Mouse (Mus musculus) forebrain, embryonic 13.5 days (tissue): ENCODE data around the gene Rfx4. TPM values are rescaled to one million over a fixed set of nuclear protein-coding genes. Genes with fewer than 3 reads are reported as not detected.

ENCODE experiments used
- ATAC-seq: fragments of 200-750 bp; cut with Nextera tagmentation; 2 replicates; pipeline ENCODE4 v1.8.0; 2017
- H3K27ac ChIP-seq: fragments of 300-500 bp; sonication (generic); 2 replicates; pipeline ENCODE4 v1.5.1; 2015; ENCODE audit warnings: inconsistent platforms, mild to moderate bottlenecking, moderate library complexity
- H3K27me3 ChIP-seq: fragments of 300-500 bp; sonication (generic); 2 replicates; pipeline ENCODE4 v1.6.1; 2015; ENCODE audit warnings: mild to moderate bottlenecking, inconsistent platforms
- H3K36me3 ChIP-seq: fragments of 300-500 bp; sonication (generic); 2 replicates; pipeline ENCODE4 v1.6.1; 2015; ENCODE audit warnings: mild to moderate bottlenecking, inconsistent platforms; ENCODE audit not compliant: poor library complexity, severe bottlenecking
- H3K4me1 ChIP-seq: fragments of 300-500 bp; sonication (generic); 2 replicates; pipeline ENCODE4 v1.6.1; 2015; ENCODE audit warnings: inconsistent platforms
- H3K4me2 ChIP-seq: fragments of 300-500 bp; sonication (generic); 2 replicates; pipeline ENCODE4 v1.6.1; 2015; ENCODE audit warnings: inconsistent platforms, mild to moderate bottlenecking, moderate library complexity
- H3K4me3 ChIP-seq: fragments of 300-500 bp; sonication (generic); 2 replicates; pipeline ENCODE4 v1.5.1; 2015; ENCODE audit warnings: mild to moderate bottlenecking, inconsistent platforms
- H3K9ac ChIP-seq: fragments of 300-500 bp; sonication (generic); 2 replicates; pipeline ENCODE4 v1.6.1; 2015; ENCODE audit warnings: mild to moderate bottlenecking, inconsistent platforms
- H3K9me3 ChIP-seq: fragments of 300-500 bp; sonication (generic); replicated peaks from 2 replicates; pipeline ENCODE4 v1.6.1; 2016; ENCODE audit warnings: inconsistent platforms
- WGBS: fragments of 180-500 bp; shearing (Covaris S2); methylation state at CpG from one replicate; pipeline ENCODE4 v1.1.7; 2015; 5-methylcytosine and 5-hydroxymethylcytosine counted together
- polyA plus RNA-seq: library from polyadenylated mRNA; unstranded; fragments of >200 nt; fragmentation: Nextera tagmentation; extraction: Ambion mirVana; gene quantifications from 2 replicates; pipeline ENCODE4 v1.2.1, GENCODE M21; 2015

Rfx4 gene
- 11.8 and 15.6 TPM in 2 replicates for polyA plus RNA-seq

- Histone ChIP-seq H3K4me2 (peak within 1 kb of the TSS; percentile 85), H3K36me3 (no peaks in the 10 kb centered on the region), H3K4me1 (peaks cover 68% of the 10 kb centered on the region), H3K9me3 (no peaks in the 10 kb centered on the region), H3K9ac (peak within 1 kb of the TSS; percentile 69), H3K27me3 (peaks cover 52% of the 10 kb centered on the region), H3K27ac (peak within 1 kb of the TSS; percentile 94), H3K4me3 (peak within 1 kb of the TSS; percentile 47)
- ATAC-seq: peak; percentile 76
- WGBS: 0% methylated on average over 23 of the region's 24 CpGs
Measured at GRCm38 (mm10) chr10:84755786-84756203, at the start of gene Rfx4. Gene Rfx4, plus strand, starts transcription at chr10:84756062.

- Histone ChIP-seq H3K4me2 (no peak overlapping the region), H3K27ac (no peak overlapping the region), H3K4me3 (no peak overlapping the region), H3K36me3 (no peaks in the 10 kb centered on the region), H3K27me3 (peaks cover 21% of the 10 kb centered on the region), H3K4me1 (peaks cover 47% of the 10 kb centered on the region), H3K9ac (no peak overlapping the region), H3K9me3 (no peaks in the 10 kb centered on the region)
- no peak for ATAC-seq
- 32% methylated on average over 8 of the region's 8 CpGs for WGBS
Measured at GRCm38 (mm10) chr10:84706543-84706942, 49.3 kb upstream of the Rfx4 start.

- 9% methylated on average over 6 of the region's 6 CpGs for WGBS
- Histone ChIP-seq H3K4me3 (no peak overlapping the region), H3K27ac (no peak overlapping the region; the same call in 1 of the 2 replicates), H3K27me3 (peaks cover 21% of the 10 kb centered on the region), H3K4me1 (peaks cover 52% of the 10 kb centered on the region), H3K4me2 (no peak overlapping the region), H3K9me3 (no peaks in the 10 kb centered on the region), H3K36me3 (no peaks in the 10 kb centered on the region), H3K9ac (no peak overlapping the region)
- no peak for ATAC-seq
Measured at GRCm38 (mm10) chr10:84707226-84707625, 48.6 kb upstream of the Rfx4 start.

GRCm38 (mm10) chr10:84707752-84708530 is 47.9 kb upstream of the Rfx4 start:
- Histone ChIP-seq H3K36me3 (no peaks in the 10 kb centered on the region), H3K9me3 (no peaks in the 10 kb centered on the region), H3K9ac (no peak overlapping the region), H3K4me3 (no peak overlapping the region), H3K27ac (no peak overlapping the region), H3K4me2 (no peak overlapping the region), H3K27me3 (peaks cover 21% of the 10 kb centered on the region), H3K4me1 (peaks cover 60% of the 10 kb centered on the region)
- ATAC-seq: no peak
- 9% methylated on average over 14 of the region's 14 CpGs for WGBS

- 18% methylated on average over 4 of the region's 4 CpGs for WGBS
- H3K4me1 ChIP-seq: peaks cover 65% of the 10 kb centered on the region
Measured at GRCm38 (mm10) chr10:84710192-84710591, 45.7 kb upstream of the Rfx4 start.

GRCm38 (mm10) chr10:84710827-84711226 is 45.0 kb upstream of the Rfx4 start:
- no peak overlapping the region for H3K9ac ChIP-seq
- H3K36me3 ChIP-seq: peaks cover 21% of the 10 kb centered on the region
- no peak overlapping the region for H3K4me3 ChIP-seq
- ATAC-seq: peak; percentile 76
- H3K27ac ChIP-seq: no peak overlapping the region; the same call in 1 of the 2 replicates
- peaks cover 65% of the 10 kb centered on the region for H3K4me1 ChIP-seq
- H3K4me2 ChIP-seq: no peak overlapping the region
- WGBS: 13% methylated on average over 4 of the region's 4 CpGs
- H3K27me3 ChIP-seq: peaks cover 16% of the 10 kb centered on the region
- H3K9me3 ChIP-seq: no peaks in the 10 kb centered on the region

More at GRCm38 (mm10) chr10:84710192-84710591, 45.7 kb upstream of the Rfx4 start:
- H3K9me3 ChIP-seq: no peaks in the 10 kb centered on the region
- no peak overlapping the region for H3K4me2 ChIP-seq
- peaks cover 15% of the 10 kb centered on the region for H3K36me3 ChIP-seq
- peaks cover 23% of the 10 kb centered on the region for H3K27me3 ChIP-seq
- ATAC-seq: peak; percentile 31; the same call in 1 of the 2 replicates
- no peak overlapping the region for H3K9ac ChIP-seq
- H3K27ac ChIP-seq: no peak overlapping the region
- H3K4me3 ChIP-seq: no peak overlapping the region

GRCm38 (mm10) chr10:84711479-84711878 is 44.4 kb upstream of the Rfx4 start:
- peaks cover 12% of the 10 kb centered on the region for H3K27me3 ChIP-seq
- ATAC-seq: no peak
- H3K4me1 ChIP-seq: peaks cover 60% of the 10 kb centered on the region
- peak overlapping the region; percentile 30; the same call in 1 of the 2 replicates for H3K9ac ChIP-seq
- H3K9me3 ChIP-seq: no peaks in the 10 kb centered on the region
- no peak overlapping the region for H3K4me3 ChIP-seq
- 73% methylated on average over 8 of the region's 8 CpGs for WGBS
- H3K4me2 ChIP-seq: no peak overlapping the region
- H3K27ac ChIP-seq: peak overlapping the region; percentile 51; the same call in 1 of the 2 replicates
- H3K36me3 ChIP-seq: peaks cover 25% of the 10 kb centered on the region

- WGBS: 69% methylated on average over 5 of the region's 5 CpGs
- Histone ChIP-seq H3K27ac (0 out of 2 replicates have a peak overlapping the region, but pooled peaks have one; percentile 51), H3K9ac (no peak overlapping the region)
Measured at GRCm38 (mm10) chr10:84711940-84712339, 43.9 kb upstream of the Rfx4 start.

GRCm38 (mm10) chr10:84712532-84712931 is 43.3 kb upstream of the Rfx4 start:
- Histone ChIP-seq H3K27ac (no peak overlapping the region), H3K27me3 (peaks cover 12% of the 10 kb centered on the region), H3K9me3 (no peaks in the 10 kb centered on the region), H3K36me3 (peaks cover 29% of the 10 kb centered on the region), H3K4me2 (no peak overlapping the region), H3K9ac (no peak overlapping the region), H3K4me1 (peaks cover 50% of the 10 kb centered on the region), H3K4me3 (no peak overlapping the region)
- 67% methylated on average over 6 of the region's 6 CpGs for WGBS
- no peak for ATAC-seq

More at GRCm38 (mm10) chr10:84711940-84712339, 43.9 kb upstream of the Rfx4 start:
- H3K9me3 ChIP-seq: no peaks in the 10 kb centered on the region
- no peak overlapping the region for H3K4me2 ChIP-seq
- peaks cover 29% of the 10 kb centered on the region for H3K36me3 ChIP-seq
- ATAC-seq: no peak
- peaks cover 12% of the 10 kb centered on the region for H3K27me3 ChIP-seq
- H3K4me1 ChIP-seq: peaks cover 56% of the 10 kb centered on the region
- H3K4me3 ChIP-seq: no peak overlapping the region

- Histone ChIP-seq H3K27me3 (peaks cover 12% of the 10 kb centered on the region), H3K27ac (no peak overlapping the region), H3K4me3 (no peak overlapping the region), H3K4me2 (no peak overlapping the region), H3K36me3 (peaks cover 29% of the 10 kb centered on the region), H3K9ac (no peak overlapping the region; the same call in 1 of the 2 replicates), H3K9me3 (no peaks in the 10 kb centered on the region), H3K4me1 (peaks cover 45% of the 10 kb centered on the region)
- no peak for ATAC-seq
- WGBS: 62% methylated on average over 10 of the region's 10 CpGs
Measured at GRCm38 (mm10) chr10:84713043-84713442, 42.8 kb upstream of the Rfx4 start.

- H3K27me3 ChIP-seq: 0 out of 2 replicates have a peak, but pooled peaks cover 5% of the 10 kb centered on the region
- H3K9ac ChIP-seq: no peak overlapping the region
- 90% methylated on average over 7 of the region's 7 CpGs for WGBS
Measured at GRCm38 (mm10) chr10:84715639-84716038, 40.2 kb upstream of the Rfx4 start.

GRCm38 (mm10) chr10:84716581-84716980 is 39.3 kb upstream of the Rfx4 start:
- no peak overlapping the region for H3K27ac ChIP-seq
- WGBS: 95% methylated on average over 7 of the region's 7 CpGs
- H3K4me2 ChIP-seq: no peak overlapping the region
- no peak overlapping the region for H3K9ac ChIP-seq
- H3K9me3 ChIP-seq: no peaks in the 10 kb centered on the region
- H3K4me3 ChIP-seq: no peak overlapping the region
- 0 out of 2 replicates have a peak, but pooled peaks cover 5% of the 10 kb centered on the region for H3K27me3 ChIP-seq
- no peak for ATAC-seq
- peaks cover 48% of the 10 kb centered on the region for H3K36me3 ChIP-seq
- H3K4me1 ChIP-seq: peaks cover 18% of the 10 kb centered on the region

More at GRCm38 (mm10) chr10:84715639-84716038, 40.2 kb upstream of the Rfx4 start:
- peaks cover 26% of the 10 kb centered on the region for H3K4me1 ChIP-seq
- no peaks in the 10 kb centered on the region for H3K9me3 ChIP-seq
- ATAC-seq: no peak
- no peak overlapping the region for H3K4me3 ChIP-seq
- peaks cover 39% of the 10 kb centered on the region for H3K36me3 ChIP-seq
- no peak overlapping the region for H3K27ac ChIP-seq
- H3K4me2 ChIP-seq: no peak overlapping the region
